Mouse (Mus musculus) bone marrow, adult 2 months (tissue): ENCODE results near the gene Ddx3y.

Experiments used
- CTCF ChIP-seq: fragments of 200-500 bp; IDR thresholded peaks from 2 replicates; pipeline ENCODE4 v1.5.1; 2011; ENCODE audit warnings: low read length, control low read depth; ENCODE audit not compliant: control insufficient read depth, insufficient read depth
- POLR2A ChIP-seq: fragments of 200-500 bp; IDR thresholded peaks from 2 replicates; pipeline ENCODE4 v1.6.1; 2011; ENCODE audit warnings: low read depth, mild to moderate bottlenecking, control low read depth, low read length, borderline replicate concordance; ENCODE audit not compliant: control insufficient read depth

- no peak for TF ChIP-seq CTCF
- TF ChIP-seq POLR2A, result no peak
These were observed 66.4 kb downstream of the Ddx3y start for GRCm38 (mm10) chrY:1220001-1220400.
